Mouse (Mus musculus) midbrain, embryonic 10.5 days (tissue): ENCODE data around the gene Nxnl1. TPM values are rescaled to one million over a fixed set of nuclear protein-coding genes. Genes with fewer than 3 reads are reported as not detected.

Experiments
- DNase-seq: peaks from one replicate; pipeline ENCODE4 v3.0.0-alpha.2; 2017; ENCODE audit warnings: low spot score
- H3K27ac ChIP-seq: fragments of 300-500 bp; sonication (generic); replicated peaks from 2 replicates; pipeline ENCODE4 v1.5.1; 2016; ENCODE audit warnings: mild to moderate bottlenecking
- H3K27me3 ChIP-seq: fragments of 300-500 bp; sonication (generic); 2 replicates; pipeline ENCODE4 v1.6.1; 2016; ENCODE audit warnings: low read depth, mild to moderate bottlenecking; ENCODE audit not compliant: poor library complexity, severe bottlenecking
- H3K36me3 ChIP-seq: fragments of 300-500 bp; sonication (generic); 2 replicates; pipeline ENCODE4 v1.6.1; 2016; ENCODE audit warnings: mild to moderate bottlenecking, moderate library complexity
- H3K4me1 ChIP-seq: fragments of 300-500 bp; sonication (generic); 2 replicates; pipeline ENCODE4 v1.6.1; 2016
- H3K4me3 ChIP-seq: fragments of 300-500 bp; sonication (generic); 2 replicates; pipeline ENCODE4 v1.5.1; 2016; ENCODE audit warnings: mild to moderate bottlenecking, moderate library complexity
- H3K9me3 ChIP-seq: fragments of 300-500 bp; sonication (generic); replicated peaks from 2 replicates; pipeline ENCODE4 v1.6.1; 2016; ENCODE audit warnings: mild to moderate bottlenecking
- WGBS: fragments of 180-500 bp; shearing (Covaris S2); methylation state at CpG from one replicate; pipeline ENCODE4 v1.1.7; 2016; 5-methylcytosine and 5-hydroxymethylcytosine counted together
- polyA plus RNA-seq: library from polyadenylated mRNA; unstranded; fragments of >200 nt; fragmentation: Nextera tagmentation; extraction: Ambion mirVana; gene quantifications from 2 replicates; pipeline ENCODE4 v1.2.1, GENCODE M21; 2016

The Nxnl1 gene
- polyA plus RNA-seq, 1 experiment from 2014 or later, result not detected

DNA sequence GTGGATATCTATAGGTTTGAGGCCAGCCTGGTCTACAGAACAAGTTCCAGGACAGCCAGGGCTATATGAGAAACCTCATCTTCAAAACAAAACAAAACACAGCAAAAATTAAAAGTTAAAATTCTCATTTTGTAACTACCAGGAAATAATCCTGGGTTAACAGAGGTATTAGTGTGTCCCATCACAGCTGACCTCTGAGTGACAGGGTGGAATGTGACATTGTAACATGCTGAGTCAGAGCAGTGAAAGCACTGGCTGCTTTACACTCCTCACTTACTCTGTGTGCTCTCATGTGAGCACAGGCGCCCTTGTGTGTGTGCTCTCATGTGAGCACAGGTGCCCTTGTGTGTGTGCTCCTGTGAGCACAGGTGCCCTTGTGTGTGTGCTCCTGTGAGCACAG is 8.6 kb upstream of the Nxnl1 start:
- WGBS, result 71% methylated on average over 1 of the region's 1 CpGs

GRCm38 (mm10) chr8:71574426-71574825 is 8.0 kb upstream of the Nxnl1 start:
- 76% methylated on average over 7 of the region's 7 CpGs for WGBS
- Histone ChIP-seq H3K4me1 (peaks cover 23% of the 10 kb centered on the region), H3K4me3 (no peak overlapping the region)

More for the DNA sequence above, 8.6 kb upstream of the Nxnl1 start:
- DNase-seq, result no peak
- Histone ChIP-seq H3K9me3 (no peaks in the 10 kb centered on the region), H3K4me3 (no peak overlapping the region), H3K27me3 (peaks cover 23% of the 10 kb centered on the region), H3K36me3 (no peaks in the 10 kb centered on the region), H3K27ac (no peak overlapping the region), H3K4me1 (peaks cover 17% of the 10 kb centered on the region)

GRCm38 (mm10) chr8:71572847-71573633 is 6.6 kb upstream of the Nxnl1 start:
- Histone ChIP-seq H3K27ac (no peak overlapping the region), H3K9me3 (no peaks in the 10 kb centered on the region), H3K36me3 (no peaks in the 10 kb centered on the region), H3K4me3 (no peak overlapping the region), H3K27me3 (peaks cover 34% of the 10 kb centered on the region), H3K4me1 (peaks cover 36% of the 10 kb centered on the region)
- WGBS, result 88% methylated on average over 9 of the region's 9 CpGs
- no peak for DNase-seq

More at GRCm38 (mm10) chr8:71574426-71574825, 8.0 kb upstream of the Nxnl1 start:
- no peak for DNase-seq
- Histone ChIP-seq H3K27me3 (peaks cover 20% of the 10 kb centered on the region), H3K27ac (no peak overlapping the region), H3K36me3 (no peaks in the 10 kb centered on the region), H3K9me3 (no peaks in the 10 kb centered on the region)

- H3K27ac ChIP-seq, result no peak overlapping the region
- H3K9me3 ChIP-seq, result no peaks in the 10 kb centered on the region
- no peaks in the 10 kb centered on the region for H3K36me3 ChIP-seq
- H3K4me1 ChIP-seq, result peaks cover 36% of the 10 kb centered on the region
- DNase-seq, result no peak
- 93% methylated on average over 2 of the region's 2 CpGs for WGBS
- peaks cover 43% of the 10 kb centered on the region for H3K27me3 ChIP-seq
- no peak overlapping the region for H3K4me3 ChIP-seq
These were observed 5.7 kb upstream of the Nxnl1 start for GRCm38 (mm10) chr8:71572077-71572476.

DNA sequence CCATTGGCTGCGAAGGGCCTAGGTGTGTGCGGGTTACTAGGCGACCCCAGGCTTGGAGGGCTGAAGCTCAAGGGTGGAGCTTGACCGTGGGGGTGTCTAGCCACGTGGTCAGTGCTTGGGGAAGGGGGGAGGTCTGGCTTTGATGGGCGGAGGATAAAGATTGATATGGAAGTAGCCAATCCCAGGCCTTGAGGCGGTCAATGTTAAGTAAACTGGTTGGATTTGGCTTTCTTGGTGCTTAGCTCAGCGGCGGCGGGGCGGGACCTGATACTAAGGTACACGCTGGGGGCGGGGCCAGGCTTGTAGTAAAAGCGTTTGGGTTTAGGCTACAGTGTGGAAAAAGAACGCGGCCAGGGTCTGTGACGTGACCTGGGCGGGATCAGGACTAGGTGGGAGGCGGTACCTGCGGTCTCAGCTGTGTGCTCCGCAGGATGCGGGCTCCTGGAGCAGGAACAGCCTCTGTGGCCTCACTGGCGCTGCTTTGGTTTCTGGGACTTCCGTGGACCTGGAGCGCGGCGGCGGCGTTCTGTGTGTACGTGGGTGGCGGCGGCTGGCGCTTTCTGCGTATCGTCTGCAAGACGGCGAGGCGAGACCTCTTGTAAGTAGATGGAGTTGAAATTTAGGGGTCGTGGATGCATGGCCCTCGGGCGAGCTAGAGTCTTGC is 4.0 kb upstream of the Nxnl1 start:
- H3K9me3 ChIP-seq, result no peaks in the 10 kb centered on the region
- H3K4me1 ChIP-seq, result peaks cover 36% of the 10 kb centered on the region
- H3K36me3 ChIP-seq, result no peaks in the 10 kb centered on the region
- 1% methylated on average over 41 of the region's 41 CpGs for WGBS
- peak overlapping the region; percentile 66 for H3K4me3 ChIP-seq
- H3K27ac ChIP-seq, result peak overlapping the region; percentile 82
- peak; percentile 88 for DNase-seq
- peaks cover 60% of the 10 kb centered on the region for H3K27me3 ChIP-seq

DNA sequence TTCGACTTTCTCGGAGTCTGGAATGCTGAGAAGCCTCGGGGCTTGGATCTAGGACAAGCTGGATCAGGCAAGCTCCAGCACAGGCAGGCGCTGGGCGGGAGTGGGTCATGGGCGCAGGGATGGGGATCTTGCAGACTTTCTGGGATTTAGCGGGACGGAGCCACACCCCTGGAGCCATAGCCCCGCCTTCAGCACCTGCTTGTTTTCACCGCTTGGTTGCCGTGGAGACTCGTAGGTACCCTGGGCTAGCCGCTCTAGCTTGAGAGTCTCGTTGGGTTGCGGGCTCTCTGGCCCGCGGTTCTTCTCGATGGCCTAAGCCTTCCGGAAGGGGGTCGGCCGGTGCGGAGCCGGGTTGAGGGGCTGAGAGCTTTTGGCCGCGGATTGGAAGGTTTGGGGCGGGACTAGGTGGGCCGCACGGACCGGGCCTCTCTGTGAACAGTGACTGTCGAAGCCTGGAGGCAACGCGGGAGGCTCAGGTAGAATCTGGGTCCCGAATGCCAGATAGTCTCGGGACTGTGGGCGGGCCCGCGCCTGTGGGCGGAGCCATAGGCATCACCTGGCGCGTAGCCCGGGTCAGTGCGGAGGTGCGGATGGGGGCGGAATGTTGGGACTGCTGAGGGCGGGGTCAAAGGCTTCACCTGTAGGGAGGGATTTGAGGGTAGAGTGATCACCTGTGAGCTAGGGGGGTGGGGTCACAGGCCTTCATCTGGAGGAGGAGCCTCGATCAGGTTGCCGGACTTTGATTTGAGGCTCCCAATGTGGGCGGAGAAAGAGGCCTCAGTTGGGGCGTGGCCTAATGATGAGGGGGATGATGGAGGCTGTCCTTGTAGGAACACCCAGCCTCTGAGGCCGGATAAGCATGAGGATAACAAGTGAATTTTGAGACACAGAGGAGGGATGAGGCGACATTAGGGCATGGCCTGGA is 3.2 kb upstream of the Nxnl1 start:
- Histone ChIP-seq H3K4me1 (peaks cover 36% of the 10 kb centered on the region), H3K27me3 (peaks cover 66% of the 10 kb centered on the region), H3K36me3 (no peaks in the 10 kb centered on the region), H3K27ac (peak overlapping the region; percentile 82), H3K4me3 (peak overlapping the region; percentile 66), H3K9me3 (peaks cover 1% of the 10 kb centered on the region; the same call in 1 of the 2 replicates)
- DNase-seq, result peak; percentile 83
- WGBS, result under 1% methylated on average over 51 of the region's 51 CpGs

GRCm38 (mm10) chr8:71568941-71569340 is 2.5 kb upstream of the Nxnl1 start:
- H3K27ac ChIP-seq, result peak overlapping the region; percentile 82
- WGBS, result 24% methylated on average over 6 of the region's 6 CpGs
- H3K36me3 ChIP-seq, result no peaks in the 10 kb centered on the region
- DNase-seq, result no peak
- peaks cover 36% of the 10 kb centered on the region for H3K4me1 ChIP-seq
- peak overlapping the region; percentile 66 for H3K4me3 ChIP-seq
- peaks cover 8% of the 10 kb centered on the region for H3K9me3 ChIP-seq
- peaks cover 72% of the 10 kb centered on the region for H3K27me3 ChIP-seq

DNA sequence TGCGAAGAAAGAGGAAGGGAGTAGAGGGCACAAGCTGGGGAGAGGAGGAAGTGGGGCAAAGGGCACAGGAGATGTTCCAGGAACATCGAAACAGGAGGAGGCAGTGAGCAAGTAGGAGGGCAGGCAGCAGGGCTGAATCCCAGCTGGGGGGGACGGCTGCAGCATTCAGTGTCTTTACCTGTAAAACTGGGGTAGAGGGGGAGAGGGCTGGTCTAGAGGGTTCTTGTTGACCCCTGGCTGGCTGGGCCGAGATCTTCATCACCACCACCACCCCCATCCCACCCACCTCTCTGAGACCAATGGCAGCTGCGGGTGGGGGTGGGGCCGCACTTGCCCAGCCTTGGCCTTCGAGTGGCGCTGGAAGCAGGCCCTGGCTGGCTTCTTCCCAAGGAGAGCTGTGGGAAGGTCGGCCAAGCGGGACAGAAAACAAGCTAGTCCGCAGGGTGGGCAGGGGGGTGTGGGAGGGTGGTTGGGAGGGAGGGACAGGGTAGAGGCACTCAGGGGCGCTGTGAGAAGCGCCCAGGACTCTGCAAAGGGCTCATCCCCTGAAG is 2.1 kb upstream of the Nxnl1 start, which contains the start of gene Slc27a1:
TSS of gene Slc27a1 (plus strand) at position 496 of the 551 bp plus-strand sequence.
- Histone ChIP-seq H3K36me3 (no peaks in the 10 kb centered on the region), H3K4me3 (peak within 1 kb of the TSS; percentile 66), H3K9me3 (peaks cover 9% of the 10 kb centered on the region), H3K4me1 (peaks cover 36% of the 10 kb centered on the region), H3K27me3 (peaks cover 77% of the 10 kb centered on the region), H3K27ac (peak within 1 kb of the TSS; percentile 82)
- no peak for DNase-seq
- WGBS, result 12% methylated on average over 13 of the region's 13 CpGs

DNA sequence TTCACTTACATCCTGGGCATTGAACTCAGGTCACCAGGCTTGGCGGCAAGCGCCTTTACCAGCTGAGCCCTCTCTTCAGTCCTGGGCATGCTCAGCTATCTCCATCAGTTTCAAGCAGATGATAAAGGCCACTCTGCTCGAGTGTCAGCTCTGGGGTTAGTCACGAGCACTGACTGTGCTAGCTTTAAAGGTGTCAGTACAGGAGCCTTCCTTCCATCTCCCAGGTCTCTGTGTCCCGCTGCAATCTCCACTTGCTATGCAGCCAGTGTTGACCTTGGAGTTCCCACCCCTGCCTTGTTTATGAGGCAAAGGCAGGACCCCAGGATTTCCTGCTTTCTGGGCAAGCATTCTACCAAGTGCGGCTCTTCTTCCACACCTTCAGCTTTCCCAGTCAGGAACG is 1.2 kb upstream of the Nxnl1 start:
- H3K9me3 ChIP-seq, result peaks cover 9% of the 10 kb centered on the region
- no peak for DNase-seq
- 81% methylated on average over 7 of the region's 7 CpGs for WGBS
- H3K36me3 ChIP-seq, result no peaks in the 10 kb centered on the region
- H3K27me3 ChIP-seq, result peaks cover 86% of the 10 kb centered on the region
- H3K4me3 ChIP-seq, result no peak overlapping the region
- H3K27ac ChIP-seq, result no peak overlapping the region
- peaks cover 40% of the 10 kb centered on the region for H3K4me1 ChIP-seq

DNA sequence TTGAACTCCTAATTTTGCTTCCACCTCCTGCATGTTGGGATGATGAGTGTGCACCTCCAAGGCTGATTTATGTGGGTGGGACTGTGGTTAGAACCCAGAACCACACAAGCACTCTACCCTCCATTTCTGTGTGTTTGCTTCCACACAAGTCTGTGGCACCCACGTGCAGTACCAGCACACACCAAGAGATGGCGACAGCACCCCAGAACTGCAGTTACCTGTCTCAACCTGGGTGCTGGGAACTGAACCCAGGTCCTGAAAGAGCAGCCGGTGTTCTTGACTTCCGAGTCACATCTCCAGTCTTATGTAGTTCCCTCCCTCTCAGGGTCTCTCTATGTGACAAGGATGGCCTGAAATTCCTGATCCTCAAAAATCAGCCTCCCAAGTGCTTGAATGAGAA is 2.4 kb downstream of the Nxnl1 start:
- 81% methylated on average over 4 of the region's 4 CpGs for WGBS
- H3K4me1 ChIP-seq, result peaks cover 21% of the 10 kb centered on the region
- H3K4me3 ChIP-seq, result no peak overlapping the region
- H3K36me3 ChIP-seq, result no peaks in the 10 kb centered on the region
- H3K27me3 ChIP-seq, result peaks cover 98% of the 10 kb centered on the region
- DNase-seq, result no peak
- peaks cover 9% of the 10 kb centered on the region for H3K9me3 ChIP-seq
- no peak overlapping the region for H3K27ac ChIP-seq

DNA sequence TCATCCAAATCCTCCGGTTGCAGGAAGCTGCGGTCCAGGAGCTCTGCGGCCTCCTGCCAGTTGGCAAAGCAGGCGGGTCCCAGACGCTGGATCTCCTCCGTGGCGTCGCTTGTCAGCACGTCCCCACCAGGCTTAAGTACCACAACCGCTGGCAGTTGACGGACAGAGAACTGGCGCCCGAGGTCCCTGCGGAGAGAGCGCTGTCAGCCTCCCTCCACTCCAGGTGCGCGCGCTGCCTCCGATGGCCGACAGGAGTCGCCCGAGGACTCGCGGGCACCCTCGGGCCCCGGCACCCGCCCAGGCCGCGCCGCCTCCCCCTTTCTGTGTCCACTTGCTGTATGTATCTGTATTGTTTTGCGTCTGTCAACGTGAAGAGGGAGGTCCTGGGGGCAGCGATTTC is 3.6 kb downstream of the Nxnl1 start:
- H3K27me3 ChIP-seq, result peaks cover 98% of the 10 kb centered on the region
- H3K4me3 ChIP-seq, result peak overlapping the region; percentile 42
- peak; percentile 71 for DNase-seq
- H3K36me3 ChIP-seq, result no peaks in the 10 kb centered on the region
- H3K27ac ChIP-seq, result no peak overlapping the region
- WGBS, result 1% methylated on average over 33 of the region's 33 CpGs
- peaks cover 9% of the 10 kb centered on the region for H3K9me3 ChIP-seq
- peaks cover 22% of the 10 kb centered on the region for H3K4me1 ChIP-seq

- DNase-seq, result peak; percentile 80
- no peaks in the 10 kb centered on the region for H3K36me3 ChIP-seq
- 5% methylated on average over 15 of the region's 15 CpGs for WGBS
These were observed 5.0 kb downstream of the Nxnl1 start for GRCm38 (mm10) chr8:71561401-71561800.

More at GRCm38 (mm10) chr8:71561401-71561800, 5.0 kb downstream of the Nxnl1 start:
- no peak overlapping the region for H3K27ac ChIP-seq
- H3K4me3 ChIP-seq, result no peak overlapping the region
- peaks cover 9% of the 10 kb centered on the region for H3K9me3 ChIP-seq
- peaks cover 22% of the 10 kb centered on the region for H3K4me1 ChIP-seq
- peaks cover 98% of the 10 kb centered on the region for H3K27me3 ChIP-seq
